Mouse (Mus musculus) layer of hippocampus, adult 11-12 months (tissue): ENCODE measurements around the gene Tbx2.

ENCODE experiments used
- DNase-seq: peaks from one replicate; pipeline ENCODE4 v3.0.0; 2022; ENCODE audit warnings: low spot score

The Tbx2 gene

GRCm38 (mm10) chr11:85832231-85832924 lies at the start of gene Tbx2:
Tbx2 (plus strand) TSS chr11:85832551.
- no peak for DNase-seq

- DNase-seq: peak; percentile 17
Measured at GRCm38 (mm10) chr11:85786113-85786718, 46.1 kb upstream of the Tbx2 start.

GRCm38 (mm10) chr11:85789750-85790149 lies 42.6 kb upstream of the Tbx2 start:
- DNase-seq: no peak

GRCm38 (mm10) chr11:85790267-85790666 lies 42.1 kb upstream of the Tbx2 start:
- DNase-seq: no peak

GRCm38 (mm10) chr11:85791212-85791611 lies 41.1 kb upstream of the Tbx2 start:
- no peak for DNase-seq

- no peak for DNase-seq
Measured at GRCm38 (mm10) chr11:85792534-85793215, 39.7 kb upstream of the Tbx2 start.

GRCm38 (mm10) chr11:85799456-85799855 lies 32.9 kb upstream of the Tbx2 start:
- DNase-seq: no peak

GRCm38 (mm10) chr11:85799856-85800255 lies 32.5 kb upstream of the Tbx2 start:
- no peak for DNase-seq

- no peak for DNase-seq
Measured at GRCm38 (mm10) chr11:85800380-85800779, 32.0 kb upstream of the Tbx2 start.

- DNase-seq: no peak
Measured at GRCm38 (mm10) chr11:85804048-85804447, 28.3 kb upstream of the Tbx2 start.

GRCm38 (mm10) chr11:85805779-85806178 lies 26.6 kb upstream of the Tbx2 start:
- DNase-seq: no peak

- DNase-seq: no peak
Measured at GRCm38 (mm10) chr11:85807353-85807752, 25.0 kb upstream of the Tbx2 start.

GRCm38 (mm10) chr11:85811229-85811628 lies 21.1 kb upstream of the Tbx2 start:
- DNase-seq: no peak

- DNase-seq: no peak
Measured at GRCm38 (mm10) chr11:85811676-85812075, 20.7 kb upstream of the Tbx2 start.

- no peak for DNase-seq
Measured at GRCm38 (mm10) chr11:85812201-85812966, 20.0 kb upstream of the Tbx2 start.

- DNase-seq: no peak
Measured at GRCm38 (mm10) chr11:85814678-85815077, 17.7 kb upstream of the Tbx2 start.

GRCm38 (mm10) chr11:85816471-85816870 lies 15.9 kb upstream of the Tbx2 start:
- no peak for DNase-seq

- no peak for DNase-seq
Measured at GRCm38 (mm10) chr11:85818401-85818800, 13.9 kb upstream of the Tbx2 start.

GRCm38 (mm10) chr11:85820959-85821358 lies 11.4 kb upstream of the Tbx2 start:
- DNase-seq: no peak

- DNase-seq: no peak
Measured at GRCm38 (mm10) chr11:85821659-85822058, 10.7 kb upstream of the Tbx2 start.

GRCm38 (mm10) chr11:85823181-85823580 lies 9.2 kb upstream of the Tbx2 start:
- DNase-seq: peak; percentile 69

GRCm38 (mm10) chr11:85823794-85824193 lies 8.6 kb upstream of the Tbx2 start:
- DNase-seq: no peak

GRCm38 (mm10) chr11:85825031-85825430 lies 7.3 kb upstream of the Tbx2 start:
- no peak for DNase-seq
